Mouse (Mus musculus): Measurements from ENCODE around the gene Tbata. TPM values are rescaled to one million over a fixed set of nuclear protein-coding genes. Genes with fewer than 3 reads are reported as not detected.
A peak's percentile ranks its signal among the peaks of the same experiment; 100 is the strongest.

Gene Tbata
- polyA plus RNA-seq, 1 experiment from 2014 or later = 7.5 TPM

- Histone ChIP-seq H3K27ac (ENCODE audit: low read length) (no peak overlapping the region), H3K4me3 (ENCODE audit: low read length) (no peak overlapping the region), H3K9me3 (ENCODE audit: control insufficient read depth, low read length) (peaks cover 3% of the 10 kb centered on the region; the same call in 1 of the 2 replicates), H3K4me2 (ENCODE audit: low read depth, low read length) (no peak overlapping the region), H3K36me3 (ENCODE audit: control insufficient read depth, insufficient read depth, low read length) (no peaks in the 10 kb centered on the region), H3K9ac (ENCODE audit: low read length) (no peak overlapping the region), H3K4me1 (replicated peaks; ENCODE audit: control insufficient read depth, insufficient read depth, low read length) (no peaks in the 10 kb centered on the region; the same call in 1 of the 2 replicates), H3K27me3 (ENCODE audit: control insufficient read depth, insufficient read depth, low read depth, low read length) (no peaks in the 10 kb centered on the region)
- no peak for ATAC-seq (ENCODE audit: low read depth)
- 94% methylated on average over 6 of the region's 6 CpGs for WGBS
Measured at GRCm38 (mm10) chr10:61215658-61216057, 43.9 kb downstream of the Tbata start.

GRCm38 (mm10) chr10:61216163-61216562 is 44.4 kb downstream of the Tbata start:
- ATAC-seq (ENCODE audit: low read depth) = peak; percentile 43
- 67% methylated on average over 4 of the region's 4 CpGs for WGBS
- H3K27ac ChIP-seq (ENCODE audit: low read length) = no peak overlapping the region

GRCm38 (mm10) chr10:61219318-61219717 is 47.6 kb downstream of the Tbata start:
- WGBS = 90% methylated on average over 4 of the region's 4 CpGs
- Histone ChIP-seq H3K4me3 (ENCODE audit: low read length) (no peak overlapping the region), H3K27ac (ENCODE audit: low read length) (no peak overlapping the region), H3K27me3 (ENCODE audit: control insufficient read depth, insufficient read depth, low read depth, low read length) (no peaks in the 10 kb centered on the region), H3K36me3 (ENCODE audit: control insufficient read depth, insufficient read depth, low read length) (no peaks in the 10 kb centered on the region), H3K4me1 (replicated peaks; ENCODE audit: control insufficient read depth, insufficient read depth, low read length) (no peaks in the 10 kb centered on the region), H3K9ac (ENCODE audit: low read length) (no peak overlapping the region), H3K4me2 (ENCODE audit: low read depth, low read length) (no peak overlapping the region), H3K9me3 (ENCODE audit: control insufficient read depth, low read length) (peaks cover 3% of the 10 kb centered on the region; the same call in 1 of the 2 replicates)
- ATAC-seq (ENCODE audit: low read depth) = no peak

More at GRCm38 (mm10) chr10:61216163-61216562, 44.4 kb downstream of the Tbata start:
- H3K9me3 ChIP-seq (ENCODE audit: control insufficient read depth, low read length) = peaks cover 3% of the 10 kb centered on the region; the same call in 1 of the 2 replicates
- H3K27me3 ChIP-seq (ENCODE audit: control insufficient read depth, insufficient read depth, low read depth, low read length) = no peaks in the 10 kb centered on the region
- H3K4me2 ChIP-seq (ENCODE audit: low read depth, low read length) = no peak overlapping the region
- H3K36me3 ChIP-seq (ENCODE audit: control insufficient read depth, insufficient read depth, low read length) = no peaks in the 10 kb centered on the region
- H3K4me3 ChIP-seq (ENCODE audit: low read length) = no peak overlapping the region
- no peaks in the 10 kb centered on the region; the same call in 1 of the 2 replicates for H3K4me1 ChIP-seq (replicated peaks; ENCODE audit: control insufficient read depth, insufficient read depth, low read length)
- no peak overlapping the region for H3K9ac ChIP-seq (ENCODE audit: low read length)

GRCm38 (mm10) chr10:61225694-61226093 is 53.9 kb downstream of the Tbata start:
- Histone ChIP-seq H3K27me3 (ENCODE audit: control insufficient read depth, insufficient read depth, low read depth, low read length) (no peaks in the 10 kb centered on the region), H3K4me2 (ENCODE audit: low read depth, low read length) (no peak overlapping the region), H3K27ac (ENCODE audit: low read length) (no peak overlapping the region), H3K36me3 (ENCODE audit: control insufficient read depth, insufficient read depth, low read length) (no peaks in the 10 kb centered on the region), H3K9ac (ENCODE audit: low read length) (no peak overlapping the region), H3K4me3 (ENCODE audit: low read length) (no peak overlapping the region), H3K9me3 (ENCODE audit: control insufficient read depth, low read length) (no peaks in the 10 kb centered on the region), H3K4me1 (replicated peaks; ENCODE audit: control insufficient read depth, insufficient read depth, low read length) (peaks cover 3% of the 10 kb centered on the region; the same call in 1 of the 2 replicates)
- no peak for ATAC-seq (ENCODE audit: low read depth)
- WGBS = 72% methylated on average over 5 of the region's 5 CpGs

GRCm38 (mm10) chr10:61226784-61227396 is 55.1 kb downstream of the Tbata start:
- Histone ChIP-seq H3K27ac (ENCODE audit: low read length) (no peak overlapping the region), H3K9ac (ENCODE audit: low read length) (no peak overlapping the region), H3K36me3 (ENCODE audit: control insufficient read depth, insufficient read depth, low read length) (no peaks in the 10 kb centered on the region), H3K9me3 (ENCODE audit: control insufficient read depth, low read length) (no peaks in the 10 kb centered on the region), H3K4me2 (ENCODE audit: low read depth, low read length) (no peak overlapping the region), H3K4me3 (ENCODE audit: low read length) (no peak overlapping the region), H3K27me3 (ENCODE audit: control insufficient read depth, insufficient read depth, low read depth, low read length) (no peaks in the 10 kb centered on the region), H3K4me1 (replicated peaks; ENCODE audit: control insufficient read depth, insufficient read depth, low read length) (peaks cover 3% of the 10 kb centered on the region; the same call in 1 of the 2 replicates)
- peak; percentile 51 for ATAC-seq (ENCODE audit: low read depth)
- 49% methylated on average over 4 of the region's 4 CpGs for WGBS

- H3K9ac ChIP-seq (ENCODE audit: low read length) = no peak overlapping the region
- H3K4me3 ChIP-seq (ENCODE audit: low read length) = no peak overlapping the region
- H3K27me3 ChIP-seq (ENCODE audit: control insufficient read depth, insufficient read depth, low read depth, low read length) = no peaks in the 10 kb centered on the region
- ATAC-seq (ENCODE audit: low read depth) = no peak
- no peak overlapping the region for H3K27ac ChIP-seq (ENCODE audit: low read length)
- H3K4me1 ChIP-seq (replicated peaks; ENCODE audit: control insufficient read depth, insufficient read depth, low read length) = peaks cover 3% of the 10 kb centered on the region; the same call in 1 of the 2 replicates
- H3K4me2 ChIP-seq (ENCODE audit: low read depth, low read length) = no peak overlapping the region
- H3K36me3 ChIP-seq (ENCODE audit: control insufficient read depth, insufficient read depth, low read length) = no peaks in the 10 kb centered on the region
- H3K9me3 ChIP-seq (ENCODE audit: control insufficient read depth, low read length) = no peaks in the 10 kb centered on the region
- 82% methylated on average over 3 of the region's 3 CpGs for WGBS
Measured at GRCm38 (mm10) chr10:61231756-61232155, 60.0 kb downstream of the Tbata start.

GRCm38 (mm10) chr10:61232858-61233567 is 61.3 kb downstream of the Tbata start:
- peak; percentile 74 for ATAC-seq (ENCODE audit: low read depth)
- WGBS = 38% methylated on average over 7 of the region's 7 CpGs

GRCm38 (mm10) chr10:61234319-61234718 is 62.6 kb downstream of the Tbata start:
- Histone ChIP-seq H3K36me3 (ENCODE audit: control insufficient read depth, insufficient read depth, low read length) (no peaks in the 10 kb centered on the region), H3K4me2 (ENCODE audit: low read depth, low read length) (no peak overlapping the region), H3K27ac (ENCODE audit: low read length) (no peak overlapping the region), H3K27me3 (ENCODE audit: control insufficient read depth, insufficient read depth, low read depth, low read length) (no peaks in the 10 kb centered on the region), H3K4me3 (ENCODE audit: low read length) (no peak overlapping the region), H3K4me1 (replicated peaks; ENCODE audit: control insufficient read depth, insufficient read depth, low read length) (peaks cover 3% of the 10 kb centered on the region; the same call in 1 of the 2 replicates), H3K9me3 (ENCODE audit: control insufficient read depth, low read length) (no peaks in the 10 kb centered on the region), H3K9ac (ENCODE audit: low read length) (no peak overlapping the region)
- no peak for ATAC-seq (ENCODE audit: low read depth)
- WGBS = 56% methylated on average over 4 of the region's 4 CpGs

More at GRCm38 (mm10) chr10:61232858-61233567, 61.3 kb downstream of the Tbata start:
- Histone ChIP-seq H3K4me2 (ENCODE audit: low read depth, low read length) (no peak overlapping the region), H3K36me3 (ENCODE audit: control insufficient read depth, insufficient read depth, low read length) (no peaks in the 10 kb centered on the region), H3K9me3 (ENCODE audit: control insufficient read depth, low read length) (no peaks in the 10 kb centered on the region), H3K27me3 (ENCODE audit: control insufficient read depth, insufficient read depth, low read depth, low read length) (no peaks in the 10 kb centered on the region), H3K9ac (ENCODE audit: low read length) (no peak overlapping the region), H3K27ac (ENCODE audit: low read length) (peak overlapping the region; percentile 18; the same call in 1 of the 2 replicates), H3K4me1 (replicated peaks; ENCODE audit: control insufficient read depth, insufficient read depth, low read length) (peaks cover 3% of the 10 kb centered on the region; the same call in 1 of the 2 replicates), H3K4me3 (ENCODE audit: low read length) (no peak overlapping the region)

GRCm38 (mm10) chr10:61235677-61236267 is 64.0 kb downstream of the Tbata start:
- ATAC-seq (ENCODE audit: low read depth) = no peak
- Histone ChIP-seq H3K27me3 (ENCODE audit: control insufficient read depth, insufficient read depth, low read depth, low read length) (no peaks in the 10 kb centered on the region), H3K4me1 (replicated peaks; ENCODE audit: control insufficient read depth, insufficient read depth, low read length) (peaks cover 3% of the 10 kb centered on the region; the same call in 1 of the 2 replicates), H3K9ac (ENCODE audit: low read length) (no peak overlapping the region), H3K27ac (ENCODE audit: low read length) (no peak overlapping the region), H3K4me2 (ENCODE audit: low read depth, low read length) (no peak overlapping the region), H3K36me3 (ENCODE audit: control insufficient read depth, insufficient read depth, low read length) (no peaks in the 10 kb centered on the region), H3K9me3 (ENCODE audit: control insufficient read depth, low read length) (no peaks in the 10 kb centered on the region), H3K4me3 (ENCODE audit: low read length) (no peak overlapping the region)
- 84% methylated on average over 6 of the region's 6 CpGs for WGBS

Data from lung, embryonic 16.5 days (tissue).